Mouse (Mus musculus) right cerebral cortex, postnatal 14 days (tissue): ENCODE measurements around the gene Poll.
"Not testable (repeated sequence)": the region's sequence is repeated elsewhere in the genome, so short reads cannot be mapped to it uniquely, and the experiment has no call there.

Experiments used
- DNase-seq: peaks from one replicate; pipeline ENCODE4 v3.0.0; 2022

Poll gene

DNA sequence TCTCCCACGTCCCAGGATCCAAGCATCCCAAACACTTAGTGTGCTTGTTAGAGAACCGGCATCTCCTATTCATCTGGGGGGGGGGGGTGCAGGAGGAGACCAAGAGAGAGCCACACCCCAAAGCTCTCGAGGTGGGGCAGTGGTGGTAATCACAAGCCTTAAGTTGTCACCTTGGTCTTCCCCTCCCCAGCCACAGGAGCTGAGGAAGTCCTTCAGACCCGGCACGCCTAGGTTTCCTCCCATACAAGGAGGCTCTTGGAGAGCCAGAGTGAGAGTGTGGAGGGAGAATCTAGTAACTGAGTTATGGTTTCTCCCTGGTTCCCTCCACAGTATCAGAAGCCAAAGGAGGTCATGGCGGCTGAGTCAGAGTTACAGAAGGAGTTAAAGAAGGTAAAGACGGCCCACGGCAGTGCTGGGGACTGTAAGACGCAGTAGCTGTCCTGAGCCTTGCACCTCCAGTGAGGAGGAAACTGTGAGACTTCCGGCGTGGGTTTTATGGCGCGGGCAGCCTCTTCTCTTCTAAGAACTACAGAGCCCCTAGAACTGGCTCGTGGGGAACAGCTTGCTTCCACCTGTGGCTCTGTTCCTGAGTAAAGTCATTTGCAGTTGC, 16.9 kb upstream of the Poll start:
- DNase-seq = no peak

- no peak for DNase-seq
These were observed 15.3 kb upstream of the Poll start for GRCm38 (mm10) chr19:45575632-45576001.

DNA sequence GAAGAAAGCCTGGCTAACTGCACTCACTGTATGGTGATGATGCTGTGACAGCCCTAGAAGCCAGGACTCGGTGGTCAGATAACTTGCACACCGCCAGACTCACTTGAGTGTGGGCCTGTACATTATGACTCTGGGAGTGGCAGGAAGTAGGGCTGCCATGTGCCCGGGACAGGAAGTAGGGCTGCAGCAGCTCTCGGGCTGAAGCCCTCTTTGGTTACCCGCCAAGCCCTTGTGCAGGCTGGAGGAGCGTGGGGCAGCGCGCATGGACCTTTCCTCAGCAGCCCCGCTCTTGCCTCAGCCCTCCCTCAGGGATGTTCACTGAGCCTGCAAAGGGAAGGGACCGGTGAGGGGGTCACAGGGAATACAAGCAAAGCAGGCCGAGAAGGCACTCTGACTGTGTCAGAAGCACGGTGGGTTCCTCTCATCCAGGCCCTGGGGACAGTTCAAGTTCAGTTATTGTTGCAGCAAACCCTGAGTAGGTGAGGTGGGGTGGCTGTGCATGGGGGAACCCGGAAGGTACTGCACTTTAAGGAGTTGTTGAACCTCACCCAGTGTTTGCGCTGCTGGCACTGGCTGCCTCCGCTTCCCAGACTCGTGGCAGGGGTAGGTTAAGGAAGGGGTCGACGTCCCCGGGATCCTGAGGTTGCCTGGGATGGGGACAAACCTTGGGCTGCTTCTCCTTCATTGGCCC, 14.8 kb upstream of the Poll start:
- no peak for DNase-seq

DNA sequence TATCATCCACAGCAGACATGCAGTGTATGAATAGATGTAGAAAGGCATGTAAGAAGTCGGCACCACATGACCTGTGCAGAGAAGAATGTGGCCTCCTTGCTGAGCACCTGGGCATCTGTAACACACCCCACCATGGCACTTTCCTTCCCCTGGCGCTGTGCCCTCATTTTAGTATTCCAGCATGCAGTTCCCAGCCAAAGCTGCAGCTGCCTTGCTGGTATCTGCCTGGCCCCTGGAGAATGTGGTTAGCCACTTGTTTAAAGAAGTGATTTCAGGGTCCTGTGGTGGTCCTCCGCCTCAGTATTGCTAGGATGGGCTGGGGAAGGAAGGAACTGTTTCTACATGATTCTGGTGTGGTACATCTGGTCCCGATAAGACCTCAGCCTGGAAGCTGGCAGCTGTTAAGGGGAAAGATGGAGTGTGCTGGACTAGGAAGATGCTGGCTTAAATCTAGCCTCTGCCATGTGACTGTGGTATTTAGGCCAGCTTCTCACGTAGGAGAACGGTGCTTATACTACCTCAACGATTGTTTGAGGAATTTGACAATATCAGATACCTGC, 14.1 kb upstream of the Poll start:
- no peak for DNase-seq

DNA sequence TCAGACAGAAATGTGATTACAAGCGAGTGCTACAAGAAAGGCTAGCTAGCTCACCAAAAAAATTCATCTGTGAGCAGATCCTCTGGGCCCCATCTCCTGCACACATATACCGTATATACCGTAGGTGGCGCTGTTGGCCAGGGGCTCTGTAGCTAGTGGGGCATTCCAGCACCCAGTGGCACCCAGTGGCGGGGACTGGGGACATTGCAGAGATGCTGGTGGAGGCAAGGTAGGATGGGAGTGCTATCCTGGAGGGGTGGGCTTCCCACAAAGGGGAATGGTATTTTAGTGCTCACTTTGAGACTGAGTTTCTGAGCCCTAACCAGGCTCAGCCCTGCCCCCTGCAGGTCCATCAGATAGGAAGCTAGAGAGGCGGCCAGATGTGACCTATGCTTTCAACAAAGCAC, 13.5 kb upstream of the Poll start:
- peak; percentile 79 for DNase-seq

DNA sequence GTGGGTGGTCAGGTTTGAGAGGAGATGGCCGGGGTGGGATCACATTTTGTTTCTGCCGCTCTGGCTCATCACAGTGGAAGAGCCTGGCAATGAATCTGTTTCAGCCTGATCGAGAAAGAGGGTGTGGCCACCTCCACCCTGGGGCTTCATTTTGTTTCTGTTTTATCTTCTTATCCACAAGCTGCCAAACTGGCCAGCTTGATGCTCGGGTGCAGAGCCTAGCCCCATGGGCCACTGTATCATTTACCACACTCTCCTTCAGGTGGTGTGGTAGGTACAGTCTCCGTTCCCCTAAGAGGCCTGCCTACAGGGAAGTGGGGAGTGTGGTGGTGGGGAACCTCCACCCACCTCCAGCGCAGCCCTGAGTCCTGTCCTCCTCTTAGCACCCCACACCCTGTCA, 12.7 kb upstream of the Poll start:
- no peak for DNase-seq

DNA sequence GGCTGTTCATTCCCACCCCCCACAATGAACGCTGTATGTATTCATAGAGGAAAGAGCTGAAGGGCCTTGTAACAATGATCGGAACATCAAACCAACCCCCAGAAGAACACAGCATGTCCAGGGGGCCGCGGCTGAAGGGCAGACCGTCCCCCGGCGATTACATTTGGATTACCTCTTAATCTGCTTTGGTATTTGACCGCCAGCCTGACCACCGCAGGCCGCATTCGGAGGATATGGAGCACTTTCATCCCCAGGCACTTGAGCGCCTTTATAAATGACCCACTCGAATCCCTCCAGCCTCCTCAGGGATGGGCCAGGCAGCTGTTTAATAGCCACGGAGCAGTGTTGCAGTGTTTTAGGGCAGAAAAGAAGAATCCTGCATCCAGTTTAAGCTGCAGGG, 7.0 kb upstream of the Poll start:
- no peak for DNase-seq

DNA sequence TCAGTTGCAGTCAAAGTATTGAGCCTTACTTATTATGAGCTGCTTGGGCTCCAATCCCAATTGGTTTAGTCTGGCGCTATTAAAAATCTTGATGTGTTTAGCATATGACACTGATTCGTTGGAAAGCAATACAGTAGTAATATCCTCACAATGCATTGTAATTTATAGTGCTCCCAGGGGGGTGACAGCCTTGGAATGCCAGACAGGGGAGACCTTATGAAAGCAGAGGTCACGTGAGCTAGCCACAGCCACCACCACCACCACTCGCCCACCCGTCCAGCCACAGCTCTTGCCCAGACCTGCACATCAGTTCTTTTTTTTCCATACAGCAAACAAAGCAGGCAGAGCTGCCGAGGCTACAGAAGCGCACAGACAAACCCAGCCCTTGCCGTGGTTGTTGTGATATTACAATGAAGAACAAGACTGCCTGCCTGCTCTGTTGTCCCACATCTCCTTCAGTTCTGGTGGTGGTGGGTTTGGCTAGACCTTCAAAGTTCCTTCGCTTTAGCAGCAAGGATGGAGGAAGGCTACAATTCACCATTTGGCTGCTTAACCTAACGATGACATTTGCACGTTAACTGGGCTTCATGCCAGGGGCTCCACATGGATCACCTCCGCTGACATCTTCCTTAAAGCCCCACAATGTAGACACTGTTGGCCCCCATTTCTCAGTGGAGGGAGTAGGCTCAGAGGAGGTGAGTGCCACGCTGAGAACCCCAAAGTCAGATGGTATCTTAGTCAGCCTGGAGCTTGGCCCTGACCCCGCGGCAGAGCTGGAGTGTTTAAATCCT, 5.8 kb upstream of the Poll start:
- no peak for DNase-seq

GRCm38 (mm10) chr19:45554136-45554535, 6.2 kb downstream of the Poll start:
- no peak for DNase-seq

DNA sequence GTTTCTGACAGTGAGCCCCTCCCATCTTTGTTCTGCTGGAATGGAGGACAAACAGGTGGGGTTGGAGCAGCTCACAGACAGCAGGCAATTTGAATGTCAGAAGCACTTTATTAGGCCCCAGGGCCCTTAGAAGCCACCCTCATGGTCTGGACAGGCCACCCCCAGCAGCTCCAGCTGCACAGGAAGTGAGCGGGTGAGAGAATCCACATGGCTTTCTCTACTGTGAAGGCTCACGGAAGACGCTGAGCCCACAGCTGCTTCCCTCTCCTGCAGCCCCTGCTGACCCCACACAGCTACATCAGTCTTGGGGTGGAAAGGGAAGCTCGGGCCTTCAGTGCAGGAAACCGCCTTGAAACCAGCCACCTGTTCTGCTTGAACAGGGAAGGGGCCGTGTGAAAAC, 8.1 kb downstream of the Poll start:
- no peak for DNase-seq

- DNase-seq = no peak
These were observed 10.4 kb downstream of the Poll start for GRCm38 (mm10) chr19:45549948-45550347.

DNA sequence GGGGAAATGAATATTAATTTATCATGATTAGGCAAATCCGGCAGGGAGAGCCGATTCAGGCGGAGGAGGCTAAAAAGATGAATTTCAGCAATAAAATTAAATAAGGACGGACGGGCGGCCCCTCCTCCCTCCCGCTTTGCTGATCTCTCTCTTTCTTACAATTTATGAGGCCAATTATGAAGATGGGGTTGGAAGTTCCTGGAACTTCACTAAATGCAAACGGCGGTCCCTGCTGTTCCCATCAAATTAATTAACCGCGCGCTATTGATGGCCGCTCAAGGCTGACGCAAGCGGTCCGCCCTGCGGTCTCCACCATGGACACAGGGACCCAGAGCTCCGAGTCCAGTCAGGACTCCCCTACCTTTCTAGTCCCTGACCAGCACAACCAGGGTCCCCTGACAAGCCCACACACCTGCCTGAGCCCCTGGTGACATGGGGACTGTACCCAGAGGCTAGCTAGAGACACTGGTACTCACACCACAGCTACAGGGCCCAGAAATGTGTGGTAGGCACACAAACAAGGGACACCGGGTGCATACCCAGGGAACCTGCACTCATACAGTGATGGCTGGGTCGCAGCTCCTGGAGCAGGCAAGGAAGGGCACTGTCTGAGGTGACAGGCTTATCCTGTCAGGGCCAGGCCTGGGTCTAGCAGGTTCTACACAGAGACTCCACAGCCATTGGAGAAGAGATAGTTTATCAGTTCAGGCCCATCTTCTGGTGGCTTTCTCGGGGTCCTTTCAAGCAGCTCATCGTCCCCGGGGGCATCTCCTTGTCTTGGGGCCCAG, 11.0 kb downstream of the Poll start:
- DNase-seq = no peak

DNA sequence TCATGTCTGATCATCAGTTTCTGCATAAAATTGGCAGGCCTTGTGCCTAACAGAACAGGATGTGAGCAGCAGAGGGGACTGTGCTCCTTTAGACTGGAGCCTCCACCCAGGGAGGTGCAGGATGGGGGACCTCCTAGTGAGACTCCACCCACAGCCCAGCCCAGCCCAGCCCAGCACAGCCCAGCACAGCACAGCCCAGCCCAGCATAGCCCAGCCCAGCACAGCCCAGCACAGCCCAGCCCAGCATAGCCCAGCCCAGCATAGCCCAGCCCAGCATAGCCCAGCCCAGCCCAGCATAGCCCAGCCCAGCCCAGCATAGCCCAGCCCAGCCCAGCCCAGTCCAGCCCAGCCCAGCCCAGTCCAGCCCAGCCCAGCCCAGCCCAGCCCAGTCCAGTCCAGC, 12.1 kb downstream of the Poll start:
- DNase-seq = not testable (repeated sequence)

DNA sequence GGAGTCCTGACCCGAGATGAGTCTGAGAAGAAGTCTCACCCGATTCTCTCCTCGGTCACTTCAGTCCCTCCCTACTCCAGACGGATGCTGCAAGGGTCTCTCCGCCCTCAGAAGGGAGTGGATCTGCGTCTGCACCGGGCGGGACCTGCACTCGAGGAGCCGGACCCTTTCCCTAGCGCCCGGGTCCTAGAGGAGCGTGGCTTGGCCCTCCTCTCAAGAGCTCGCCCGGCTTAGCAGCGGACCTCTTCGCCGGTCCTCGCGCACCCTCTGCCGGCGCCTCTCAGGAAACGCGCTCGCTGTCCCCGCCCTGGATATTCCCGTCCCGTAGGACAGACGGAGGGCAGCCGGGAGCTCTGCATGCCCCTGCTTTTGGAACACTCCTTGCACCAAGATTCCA, 15.4 kb downstream of the Poll start:
- peak; percentile 80 for DNase-seq

GRCm38 (mm10) chr19:45544152-45544924, 16.0 kb downstream of the Poll start:
- no peak for DNase-seq

DNA sequence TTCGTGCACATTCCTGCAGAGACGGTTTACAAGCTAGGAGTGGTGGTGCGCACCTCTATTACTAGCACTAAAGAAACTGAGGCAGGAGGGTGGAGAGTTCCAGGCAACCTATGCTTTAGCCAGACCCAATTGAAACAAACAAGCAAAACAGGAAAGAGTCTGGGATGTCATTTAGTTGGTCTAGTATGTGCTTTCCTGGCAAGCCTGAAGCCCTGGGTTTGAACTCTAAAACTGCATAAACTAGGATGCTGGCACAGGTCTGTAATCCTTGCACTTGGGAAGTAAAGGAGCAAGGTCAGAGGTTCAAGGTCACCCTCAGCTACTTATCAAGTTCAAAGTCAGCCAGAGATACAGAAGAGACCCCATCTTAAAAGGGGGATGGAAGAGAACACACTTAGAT, 18.3 kb downstream of the Poll start:
- no peak for DNase-seq

DNA sequence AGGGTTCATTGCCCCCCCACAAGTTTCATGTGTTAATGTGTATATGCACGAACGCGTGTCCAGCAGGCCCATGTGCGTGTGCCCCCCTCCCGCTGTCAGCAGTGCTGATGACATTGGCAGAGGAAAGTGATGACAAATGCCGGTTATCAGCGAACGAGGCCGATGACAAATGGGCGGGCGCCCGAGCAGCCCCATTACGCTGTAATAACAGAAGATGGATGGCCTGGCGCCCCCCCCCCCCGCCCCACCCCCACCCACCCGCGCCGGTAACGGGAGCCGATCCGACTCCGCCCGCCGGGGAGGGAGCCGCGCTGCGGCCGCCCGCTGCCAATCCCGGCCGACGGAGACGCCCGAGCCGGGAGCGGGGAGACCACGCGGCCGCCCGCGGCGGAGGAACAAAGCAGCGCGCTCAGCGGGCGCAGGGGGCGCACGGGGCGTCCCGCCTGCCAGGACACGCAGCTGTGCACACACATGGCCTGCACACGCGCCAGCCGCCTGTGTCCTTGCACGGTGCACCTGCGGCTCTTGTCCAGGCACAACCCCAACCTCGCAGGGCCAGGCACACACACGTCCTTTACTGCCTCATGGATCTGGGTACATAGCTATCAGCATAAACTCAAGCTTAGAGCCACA, 18.8 kb downstream of the Poll start:
- DNase-seq = peak; percentile 72

- no peak for DNase-seq
These were observed 19.5 kb downstream of the Poll start for GRCm38 (mm10) chr19:45540657-45541408.

- DNase-seq = no peak
These were observed 22.8 kb downstream of the Poll start for GRCm38 (mm10) chr19:45537505-45537904.

GRCm38 (mm10) chr19:45535929-45536328, 24.4 kb downstream of the Poll start:
- DNase-seq = no peak

- no peak for DNase-seq
These were observed 25.1 kb downstream of the Poll start for GRCm38 (mm10) chr19:45535214-45535735.
